Mouse (Mus musculus) heart, postnatal 4 days (tissue): Measurements from ENCODE around the gene Inca1. TPM values are rescaled to one million over a fixed set of nuclear protein-coding genes. Genes with fewer than 3 reads are reported as not detected.

Experiments used
- DNase-seq: peaks from one replicate; pipeline ENCODE4 v3.0.0; 2021
- total RNA-seq, 2 experiments: library from RNA; stranded (reverse); gene quantifications; 2 replicates each; pipeline ENCODE4 v1.2.3; 2021

Inca1 gene
- 1 to 10 TPM; 1.7 to 2.2 TPM for total RNA-seq

GRCm38 (mm10) chr11:70699722-70700556 is at the start of gene Inca1, which contains the start of gene Kif1c:
Gene Inca1, minus strand, starts transcription at chr11:70700155.
Gene Kif1c, plus strand, starts transcription at chr11:70700548.
- peak; percentile 98 for DNase-seq

GRCm38 (mm10) chr11:70747876-70748545 is 48.1 kb upstream of the Inca1 start:
- DNase-seq, result no peak

GRCm38 (mm10) chr11:70745636-70746035 is 45.7 kb upstream of the Inca1 start:
- no peak for DNase-seq

GRCm38 (mm10) chr11:70742581-70743459 is 42.9 kb upstream of the Inca1 start:
- no peak for DNase-seq

- DNase-seq, result no peak
These were observed 42.2 kb upstream of the Inca1 start for GRCm38 (mm10) chr11:70742117-70742516.

- no peak for DNase-seq
These were observed 41.6 kb upstream of the Inca1 start for GRCm38 (mm10) chr11:70741603-70742002.

- DNase-seq, result no peak
These were observed 37.8 kb upstream of the Inca1 start for GRCm38 (mm10) chr11:70737749-70738148.

GRCm38 (mm10) chr11:70733256-70733655 is 33.3 kb upstream of the Inca1 start:
- no peak for DNase-seq

GRCm38 (mm10) chr11:70731178-70731577 is 31.2 kb upstream of the Inca1 start:
- DNase-seq, result no peak

- DNase-seq, result no peak
These were observed 30.6 kb upstream of the Inca1 start for GRCm38 (mm10) chr11:70730427-70731038.

GRCm38 (mm10) chr11:70727385-70727784 is 27.4 kb upstream of the Inca1 start:
- DNase-seq, result no peak

GRCm38 (mm10) chr11:70726585-70726984 is 26.6 kb upstream of the Inca1 start:
- DNase-seq, result no peak

- DNase-seq, result no peak
These were observed 24.8 kb upstream of the Inca1 start for GRCm38 (mm10) chr11:70724706-70725105.

- DNase-seq, result no peak
These were observed 21.1 kb upstream of the Inca1 start for GRCm38 (mm10) chr11:70721072-70721471.

- no peak for DNase-seq
These were observed 20.6 kb upstream of the Inca1 start for GRCm38 (mm10) chr11:70720567-70720966.

- DNase-seq, result no peak
These were observed 18.5 kb upstream of the Inca1 start for GRCm38 (mm10) chr11:70718481-70718880.

GRCm38 (mm10) chr11:70715832-70716231 is 15.9 kb upstream of the Inca1 start:
- DNase-seq, result no peak

- DNase-seq, result no peak
These were observed 13.3 kb upstream of the Inca1 start for GRCm38 (mm10) chr11:70713222-70713621.

- DNase-seq, result no peak
These were observed 11.1 kb upstream of the Inca1 start for GRCm38 (mm10) chr11:70711026-70711425.

- no peak for DNase-seq
These were observed 6.2 kb upstream of the Inca1 start for GRCm38 (mm10) chr11:70706127-70706526.

GRCm38 (mm10) chr11:70702781-70703180 is 2.8 kb upstream of the Inca1 start:
- DNase-seq, result peak; percentile 77
